Mouse (Mus musculus) myocyte (in vitro differentiated cells): ENCODE measurements around the gene Rnf181.

Experiments
- CEBPB ChIP-seq: IDR thresholded peaks from 2 replicates; pipeline ENCODE4 v1.6.1; 2011; ENCODE audit warnings: mild to moderate bottlenecking, moderate library complexity; ENCODE audit not compliant: poor library complexity, insufficient read depth, severe bottlenecking
- E2F4 ChIP-seq: IDR thresholded peaks from one replicate; pipeline ENCODE4 v1.6.1; 2011; ENCODE audit warnings: mild to moderate bottlenecking, control low read depth, moderate library complexity; ENCODE audit not compliant: insufficient read depth
- MAX ChIP-seq: IDR thresholded peaks from one replicate; pipeline ENCODE4 v1.6.1; 2011; ENCODE audit warnings: low read depth, mild to moderate bottlenecking, control low read depth
- MYOD1 ChIP-seq, 3 experiments: IDR thresholded peaks; one replicate each; pipeline ENCODE4 v1.6.1; 2011; ENCODE audit warnings: control low read depth in 2 of 3, low read depth in 2 of 3, mild to moderate bottlenecking in 2 of 3, moderate library complexity in 1 of 3; ENCODE audit not compliant: insufficient read length in 2 of 3, control insufficient read depth in 1 of 3
- MYOG ChIP-seq, 3 experiments: IDR thresholded peaks; one replicate each; pipeline ENCODE4 v1.6.1; 2011; ENCODE audit warnings: control low read depth in 2 of 3, low read depth in 2 of 3, mild to moderate bottlenecking in 2 of 3; ENCODE audit not compliant: insufficient read length in 2 of 3, control insufficient read depth in 1 of 3, insufficient read depth in 1 of 3
- POLR2A ChIP-seq: IDR thresholded peaks from one replicate; pipeline ENCODE4 v1.6.1; 2011; ENCODE audit warnings: low read depth, mild to moderate bottlenecking, control low read depth, moderate library complexity; ENCODE audit not compliant: insufficient read length
- POLR2AphosphoS2 ChIP-seq: IDR thresholded peaks from one replicate; pipeline ENCODE4 v1.6.1; 2011; ENCODE audit warnings: low read depth, control low read depth; ENCODE audit not compliant: insufficient read length
- REST ChIP-seq: IDR thresholded peaks from one replicate; pipeline ENCODE4 v1.6.1; 2011; ENCODE audit warnings: mild to moderate bottlenecking, control low read depth, moderate library complexity; ENCODE audit not compliant: insufficient read depth, insufficient read length
- SRF ChIP-seq: IDR thresholded peaks from one replicate; pipeline ENCODE4 v1.6.1; 2011; ENCODE audit warnings: low read depth; ENCODE audit not compliant: control insufficient read depth, insufficient read length
- TCF12 ChIP-seq: IDR thresholded peaks from one replicate; pipeline ENCODE4 v1.6.1; 2011; ENCODE audit warnings: mild to moderate bottlenecking, control low read depth; ENCODE audit not compliant: poor library complexity, insufficient read depth, severe bottlenecking
- TCF3 ChIP-seq: IDR thresholded peaks from one replicate; pipeline ENCODE4 v1.6.1; 2011; ENCODE audit warnings: low read depth, control low read depth; ENCODE audit not compliant: insufficient read length
- USF1 ChIP-seq: IDR thresholded peaks from one replicate; pipeline ENCODE4 v1.6.1; 2011; ENCODE audit warnings: low read depth, mild to moderate bottlenecking, control low read depth, moderate library complexity

GRCm38 (mm10) chr6:72318440-72318839 lies 48.3 kb downstream of the Rnf181 start:
- TF ChIP-seq POLR2A (no peak), MYOD1 (IDR thresholded peaks at IDR 0.05; ENCODE audit: control insufficient read depth in 1 of 3, insufficient read length in 2 of 3, low read depth in 2 of 3) (no peak), POLR2AphosphoS2 (no peak), MAX (no peak), E2F4 (no peak), CEBPB (no peak), TCF3 (no peak), TCF12 (no peak), SRF (no peak), USF1 (no peak), MYOG (IDR thresholded peaks at IDR 0.05; ENCODE audit: control insufficient read depth in 1 of 3, insufficient read depth in 1 of 3, insufficient read length in 2 of 3, low read depth in 2 of 3) (no peak), REST (no peak)
